In genomic region chr13:47223576-47224538, GRCm38 (mm10) we compare ENCODE assay signal across 8 mouse cellular contexts.
DNase-seq lines count a peak whose midpoint lies in the region; ATAC-seq lines count a peak whose summit lies in the region.

No protein-coding gene starts in this region.

- H3K9me3 ChIP-seq in hindbrain, embryonic 13.5 days = no peaks in the 10 kb centered on the region
- no peaks in the 10 kb centered on the region for H3K9me3 ChIP-seq in hindbrain, embryonic 12.5 days (replicated peaks)
- H3K9me3 ChIP-seq in intestine, embryonic 16.5 days (ENCODE audit: control insufficient read depth, low read length) = no peaks in the 10 kb centered on the region

- peak; percentile 36 for DNase-seq in cerebellum, adult 11 months
- peak; percentile 19 for DNase-seq in gastrocnemius, postnatal 10 days
- DNase-seq in left cerebral cortex, adult 8-10 months (ENCODE audit: low spot score in 2 of 2) = peak; percentile 23 to 58
- DNase-seq in right cerebral cortex, postnatal 36 days (ENCODE audit: low spot score in 2 of 2) = peak; percentile 43 to 46
- no peak for DNase-seq in B cell, adult 2 months

- no peaks in the 10 kb centered on the region for H3K27me3 ChIP-seq in hindbrain, embryonic 13.5 days
- H3K27me3 ChIP-seq in hindbrain, embryonic 12.5 days = no peaks in the 10 kb centered on the region
- no peaks in the 10 kb centered on the region; the same call in 1 of the 2 replicates for H3K27me3 ChIP-seq in intestine, embryonic 16.5 days (replicated peaks; ENCODE audit: control insufficient read depth, insufficient read depth, low read length)

- H3K9ac ChIP-seq in hindbrain, embryonic 13.5 days = no peak overlapping the region
- no peak overlapping the region for H3K9ac ChIP-seq in hindbrain, embryonic 12.5 days
- no peak overlapping the region for H3K9ac ChIP-seq in intestine, embryonic 16.5 days (ENCODE audit: low read depth, low read length)

- H3K4me3 ChIP-seq in hindbrain, embryonic 13.5 days = no peak overlapping the region
- no peak overlapping the region for H3K4me3 ChIP-seq in hindbrain, embryonic 12.5 days
- H3K4me3 ChIP-seq in intestine, embryonic 16.5 days (ENCODE audit: low read length) = no peak overlapping the region

- peak overlapping the region; percentile 8; the same call in 1 of the 2 replicates for H3K27ac ChIP-seq in hindbrain, embryonic 13.5 days
- no peak overlapping the region for H3K27ac ChIP-seq in hindbrain, embryonic 12.5 days
- H3K27ac ChIP-seq in intestine, embryonic 16.5 days (ENCODE audit: low read length) = no peak overlapping the region

- 70% methylated on average over 18 of the region's 18 CpGs for WGBS in hindbrain, embryonic 13.5 days
- 74% methylated on average over 18 of the region's 18 CpGs for WGBS in hindbrain, embryonic 12.5 days
- 73% methylated on average over 18 of the region's 18 CpGs for WGBS in intestine, embryonic 16.5 days

- H3K36me3 ChIP-seq in hindbrain, embryonic 13.5 days = no peaks in the 10 kb centered on the region
- no peaks in the 10 kb centered on the region for H3K36me3 ChIP-seq in hindbrain, embryonic 12.5 days
- H3K36me3 ChIP-seq in intestine, embryonic 16.5 days (ENCODE audit: control insufficient read depth, insufficient read depth, low read length) = no peaks in the 10 kb centered on the region

- H3K4me1 ChIP-seq in hindbrain, embryonic 13.5 days (replicated peaks) = peaks cover 17% of the 10 kb centered on the region
- peaks cover 11% of the 10 kb centered on the region for H3K4me1 ChIP-seq in hindbrain, embryonic 12.5 days
- peaks cover 3% of the 10 kb centered on the region; the same call in 1 of the 2 replicates for H3K4me1 ChIP-seq in intestine, embryonic 16.5 days (ENCODE audit: control insufficient read depth, insufficient read depth, low read length)

- no peak for ATAC-seq in hindbrain, embryonic 13.5 days (ENCODE audit: low FRiP score)
- no peak for ATAC-seq in hindbrain, embryonic 12.5 days (ENCODE audit: low FRiP score)
- no peak for ATAC-seq in intestine, embryonic 16.5 days

- no peak overlapping the region for H3K4me2 ChIP-seq in hindbrain, embryonic 13.5 days
- no peak overlapping the region for H3K4me2 ChIP-seq in hindbrain, embryonic 12.5 days (replicated peaks)
- H3K4me2 ChIP-seq in intestine, embryonic 16.5 days (ENCODE audit: low read depth, low read length) = no peak overlapping the region

Comparison
In these comparisons a context has a peak if more than half of its experiments do, and no peak if none do; other contexts are left out.
1. DNase-seq: peak in cerebellum, adult 11 months (single experiment), gastrocnemius, postnatal 10 days (single experiment), left cerebral cortex, adult 8-10 months (2 of 2) and right cerebral cortex, postnatal 36 days (2 of 2); none in B cell, adult 2 months (0 of 2).